Mouse (Mus musculus) c-Kit-positive CD71-positive TER-119-negative erythroid progenitor cells, embryonic 14.5 days (primary cell): ENCODE results near the gene Pde4dip.

Experiments used
- DNase-seq: peaks from one replicate; pipeline ENCODE4 v3.0.0-alpha.2; 2013; ENCODE audit warnings: low read depth

Pde4dip gene

GRCm38 (mm10) chr3:97649022-97649421 lies 239.5 kb downstream of the Pde4dip start:
- no peak for DNase-seq

GRCm38 (mm10) chr3:97648518-97648917 lies 240.0 kb downstream of the Pde4dip start:
- no peak for DNase-seq

- DNase-seq: no peak
These were observed 246.5 kb downstream of the Pde4dip start for GRCm38 (mm10) chr3:97642001-97642400.

GRCm38 (mm10) chr3:97641396-97641795 lies 247.1 kb downstream of the Pde4dip start:
- DNase-seq: no peak
